Mouse (Mus musculus): ENCODE measurements at regions not wholly inside any gene's neighbourhood (a gene's known extent, or its start where the extent isn't known, plus 50 kb on each side); places are given as distances from the start of the nearest gene placed in this dataset.

- DNase-seq (ENCODE audit: low spot score), result no peak
Measured at GRCm38 (mm10) chr4:57362652-57363051, 61.0 kb upstream of the Ptpn3 start.

DNA sequence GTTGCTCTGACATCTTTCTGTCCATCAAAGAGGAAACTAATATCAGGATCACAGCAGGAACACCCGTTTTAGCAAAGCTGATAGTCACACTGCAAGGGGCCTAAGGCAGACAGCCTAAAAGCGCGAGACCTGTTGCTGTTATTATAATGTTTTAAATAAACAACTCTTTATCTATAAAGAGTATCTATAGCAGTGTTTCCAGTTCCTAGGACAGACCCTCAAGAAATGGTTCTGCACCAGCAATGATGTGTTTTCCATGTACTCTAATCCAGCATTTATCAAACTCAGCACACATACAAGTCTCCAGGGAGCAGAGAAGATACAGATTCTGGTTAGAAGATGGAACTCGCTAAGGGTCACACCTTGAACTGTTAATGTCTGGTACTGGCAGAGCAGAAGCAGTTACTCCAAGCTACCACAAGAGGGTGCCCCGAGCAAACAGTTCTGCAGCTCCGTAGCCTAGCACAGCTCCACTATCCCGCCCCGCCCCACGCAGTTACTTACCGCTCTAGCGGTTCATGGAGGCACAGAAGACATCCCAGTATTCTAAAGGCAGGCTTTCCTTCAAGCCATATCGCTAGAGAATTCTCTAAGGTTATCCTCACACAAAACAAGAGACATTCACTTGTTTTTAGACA, 64.2 kb upstream of the Palm2 start:
- peak; percentile 50 for DNase-seq (ENCODE audit: low spot score)

DNA sequence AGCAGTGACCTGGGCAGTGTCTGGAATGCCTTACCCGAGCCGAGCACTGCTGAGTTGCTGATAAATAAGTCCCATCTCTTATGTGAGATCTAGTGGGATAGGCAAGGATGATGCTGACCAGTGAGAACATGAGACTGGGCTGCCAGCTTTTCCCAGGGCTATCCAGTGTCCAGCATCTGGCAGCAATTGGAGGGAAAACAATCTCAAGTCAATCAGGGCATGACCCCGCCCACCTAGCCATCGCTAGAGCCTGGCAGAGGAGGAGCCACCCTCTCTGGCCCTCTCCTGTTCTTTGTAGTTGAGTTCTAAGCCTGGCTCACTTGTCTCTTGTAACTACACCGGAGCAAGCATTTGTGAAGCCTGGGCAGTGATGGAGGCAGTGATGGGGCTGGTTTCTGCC, 56.2 kb upstream of the Palm2 start:
- no peak for DNase-seq (ENCODE audit: low spot score)

GRCm38 (mm10) chr4:57380063-57380800, 53.8 kb upstream of the Palm2 start:
- DNase-seq (ENCODE audit: low spot score), result no peak

GRCm38 (mm10) chr4:57381306-57381705, 52.7 kb upstream of the Palm2 start:
- no peak for DNase-seq (ENCODE audit: low spot score)
